Mouse (Mus musculus) hindbrain, embryonic 16.5 days (tissue): ENCODE results near the gene Nrp2. TPM values are rescaled to one million over a fixed set of nuclear protein-coding genes. Genes with fewer than 3 reads are reported as not detected.

ENCODE experiments used
- ATAC-seq: fragments of 200-750 bp; cut with Nextera tagmentation; 2 replicates; pipeline ENCODE4 v1.8.0; 2017; ENCODE audit warnings: moderate TSS enrichment, moderate library complexity
- H3K27ac ChIP-seq: fragments of 300-500 bp; sonication (generic); 2 replicates; pipeline ENCODE4 v1.5.1; 2014; ENCODE audit warnings: low read depth, mild to moderate bottlenecking, control low read depth, low read length, moderate library complexity
- H3K27me3 ChIP-seq: fragments of 300-500 bp; sonication (generic); replicated peaks from 2 replicates; pipeline ENCODE4 v1.6.1; 2014; ENCODE audit warnings: low read length; ENCODE audit not compliant: control insufficient read depth, insufficient read depth
- H3K36me3 ChIP-seq: fragments of 300-500 bp; sonication (generic); 2 replicates; pipeline ENCODE4 v1.6.1; 2014; ENCODE audit warnings: mild to moderate bottlenecking, low read length, moderate library complexity, mixed read lengths; ENCODE audit not compliant: control insufficient read depth, insufficient read depth
- H3K4me1 ChIP-seq: fragments of 300-500 bp; sonication (generic); 2 replicates; pipeline ENCODE4 v1.6.1; 2014; ENCODE audit warnings: low read depth, low read length; ENCODE audit not compliant: control insufficient read depth, insufficient read depth
- H3K4me2 ChIP-seq: fragments of 300-500 bp; sonication (generic); 2 replicates; pipeline ENCODE4 v1.6.1; 2014; ENCODE audit warnings: mild to moderate bottlenecking, low read length, control low read depth, moderate library complexity
- H3K4me3 ChIP-seq: fragments of 300-500 bp; sonication (generic); 2 replicates; pipeline ENCODE4 v1.5.1; 2014; ENCODE audit warnings: mild to moderate bottlenecking, low read length, control low read depth, moderate library complexity
- H3K9ac ChIP-seq: fragments of 300-500 bp; sonication (generic); 2 replicates; pipeline ENCODE4 v1.6.1; 2014; ENCODE audit warnings: low read depth, mild to moderate bottlenecking, control low read depth, low read length, moderate library complexity
- H3K9me3 ChIP-seq: fragments of 300-500 bp; sonication (generic); 2 replicates; pipeline ENCODE4 v1.6.1; 2014; ENCODE audit warnings: mild to moderate bottlenecking, low read length, moderate library complexity; ENCODE audit not compliant: control insufficient read depth
- WGBS: fragments of 180-500 bp; shearing (Covaris S2); extraction: QIAGEN DNeasy Blood & Tissue Kit; methylation state at CpG from one replicate; pipeline ENCODE4 v1.1.7; 2014; 5-methylcytosine and 5-hydroxymethylcytosine counted together
- polyA plus RNA-seq: library from polyadenylated mRNA; unstranded; fragments of >200 nt; fragmentation: Nextera tagmentation; extraction: Ambion mirVana; gene quantifications from 2 replicates; pipeline ENCODE4 v1.2.1, GENCODE M21; 2015

Gene Nrp2
- polyA plus RNA-seq, 1 experiment from 2014 or later: 22.7 TPM

DNA sequence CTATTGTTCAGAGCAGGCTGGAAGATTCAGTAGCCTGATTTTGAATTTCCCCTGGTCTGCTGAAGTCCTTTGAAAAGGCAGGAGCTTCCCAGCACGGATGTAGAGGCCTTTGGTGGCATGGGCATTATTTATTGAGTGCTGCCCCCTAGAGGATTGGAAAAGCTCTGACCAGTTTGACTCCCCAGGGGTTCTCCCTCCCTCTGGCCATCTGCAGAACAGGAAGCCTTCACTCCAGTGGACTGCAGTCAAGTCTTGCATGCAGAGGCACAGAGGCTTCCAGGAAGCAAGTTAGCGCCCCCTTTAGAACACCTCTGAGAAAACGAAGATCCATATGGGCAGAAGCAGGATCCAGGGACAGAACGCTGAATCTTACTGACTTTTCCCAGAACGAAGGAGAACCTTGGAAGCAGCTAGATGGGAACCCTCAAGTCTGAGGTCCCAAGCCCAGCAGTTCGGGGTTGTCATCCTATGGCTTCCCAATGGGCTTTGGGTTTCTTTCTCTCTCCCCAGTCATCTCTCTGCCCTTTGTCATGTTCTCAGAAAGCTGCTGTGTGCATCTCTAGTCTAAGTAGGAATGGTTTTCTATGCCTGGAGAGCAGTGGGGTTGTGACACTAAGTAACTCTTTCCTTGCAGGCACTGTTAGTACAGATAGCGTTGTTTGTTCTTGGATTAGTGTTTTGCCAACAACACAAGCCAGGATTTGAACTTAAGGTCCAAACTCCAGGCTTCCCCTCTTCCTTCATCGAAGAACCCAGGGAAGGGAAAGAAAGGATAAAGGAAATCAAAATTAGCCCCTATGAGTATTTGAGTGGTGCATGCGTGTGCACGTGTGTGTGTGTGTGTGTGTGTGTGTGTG lies 1.8 kb upstream of the Nrp2 start:
- Histone ChIP-seq H3K27me3 (no peaks in the 10 kb centered on the region; the same call in 1 of the 2 replicates), H3K9ac (no peak overlapping the region), H3K4me2 (no peak overlapping the region), H3K27ac (no peak overlapping the region), H3K4me3 (no peak overlapping the region), H3K36me3 (no peaks in the 10 kb centered on the region), H3K9me3 (no peaks in the 10 kb centered on the region), H3K4me1 (peaks cover 11% of the 10 kb centered on the region; the same call in 1 of the 2 replicates)
- WGBS: 35% methylated on average over 10 of the region's 10 CpGs
- no peak for ATAC-seq

DNA sequence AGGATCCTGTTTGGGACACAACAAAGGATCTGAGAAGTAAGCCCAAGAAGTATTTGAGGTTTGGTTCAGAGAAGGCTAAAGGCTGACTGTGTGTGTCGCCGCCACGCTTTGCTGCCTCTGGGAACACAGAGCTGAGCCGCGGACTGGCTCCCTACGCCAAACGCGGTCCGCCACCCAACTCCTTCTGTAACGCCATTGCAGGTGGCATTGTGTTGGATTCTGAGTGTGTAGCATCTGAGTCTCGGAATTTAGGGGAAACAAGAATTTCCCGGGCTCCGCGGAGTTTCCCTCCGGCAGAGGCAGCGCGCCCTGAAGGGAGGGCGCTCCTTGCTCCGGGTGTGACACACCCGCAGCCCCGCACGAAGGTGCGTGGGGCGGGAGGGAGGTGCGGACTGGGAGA lies 342 bp upstream of the Nrp2 start:
- no peaks in the 10 kb centered on the region for H3K36me3 ChIP-seq
- peak overlapping the region; percentile 86 for H3K27ac ChIP-seq
- H3K9ac ChIP-seq: peak overlapping the region; percentile 88
- WGBS: under 1% methylated on average over 25 of the region's 25 CpGs
- ATAC-seq: 0 out of 2 replicates have a peak, but pooled peaks have one; percentile 0
- H3K4me3 ChIP-seq: peak overlapping the region; percentile 65
- peak overlapping the region; percentile 98 for H3K4me2 ChIP-seq
- H3K4me1 ChIP-seq: peaks cover 15% of the 10 kb centered on the region
- no peaks in the 10 kb centered on the region; the same call in 1 of the 2 replicates for H3K27me3 ChIP-seq
- no peaks in the 10 kb centered on the region for H3K9me3 ChIP-seq

DNA sequence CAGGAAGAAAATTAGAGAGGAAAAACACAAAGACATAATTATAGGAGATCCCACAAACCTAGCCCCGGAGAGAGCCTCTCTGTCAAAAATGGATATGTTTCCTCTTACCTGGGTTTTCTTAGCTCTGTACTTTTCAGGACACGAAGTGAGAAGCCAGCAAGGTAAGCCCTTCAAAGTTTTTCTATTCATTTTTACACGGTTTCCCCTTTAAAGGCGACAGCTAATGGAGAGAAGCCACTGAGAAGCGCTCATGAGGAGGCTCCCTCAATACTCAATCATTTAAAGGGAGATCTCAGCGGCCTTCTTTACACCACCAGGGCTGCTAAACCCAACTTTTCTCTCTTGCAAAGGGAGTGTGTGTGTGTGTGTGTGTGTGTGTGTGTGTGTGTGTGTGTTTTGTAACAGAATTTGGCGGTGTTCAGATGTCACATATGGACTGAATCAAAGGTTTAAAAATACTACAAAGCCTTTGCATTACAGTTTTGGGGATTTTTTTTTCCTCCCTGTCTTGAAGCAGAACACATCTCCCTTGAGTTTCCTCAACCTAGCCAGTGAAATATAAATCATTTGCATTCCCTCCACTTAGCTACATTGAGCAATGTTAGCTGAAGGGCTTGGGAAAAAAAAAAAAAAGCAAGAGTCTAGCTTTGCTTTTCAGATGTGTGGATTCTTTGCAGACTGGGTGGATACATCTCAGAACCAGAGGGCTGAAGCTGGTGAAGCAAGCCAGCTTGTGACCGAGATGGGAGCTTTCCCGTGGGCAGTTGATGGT lies 1.2 kb downstream of the Nrp2 start:
- H3K4me1 ChIP-seq: peaks cover 26% of the 10 kb centered on the region
- WGBS: 3% methylated on average over 9 of the region's 9 CpGs
- H3K9me3 ChIP-seq: no peaks in the 10 kb centered on the region
- no peak for ATAC-seq
- H3K4me2 ChIP-seq: peak overlapping the region; percentile 98
- H3K27ac ChIP-seq: peak overlapping the region; percentile 86
- H3K9ac ChIP-seq: peak overlapping the region; percentile 88
- H3K27me3 ChIP-seq: no peaks in the 10 kb centered on the region; the same call in 1 of the 2 replicates
- H3K4me3 ChIP-seq: peak overlapping the region; percentile 65
- H3K36me3 ChIP-seq: no peaks in the 10 kb centered on the region

DNA sequence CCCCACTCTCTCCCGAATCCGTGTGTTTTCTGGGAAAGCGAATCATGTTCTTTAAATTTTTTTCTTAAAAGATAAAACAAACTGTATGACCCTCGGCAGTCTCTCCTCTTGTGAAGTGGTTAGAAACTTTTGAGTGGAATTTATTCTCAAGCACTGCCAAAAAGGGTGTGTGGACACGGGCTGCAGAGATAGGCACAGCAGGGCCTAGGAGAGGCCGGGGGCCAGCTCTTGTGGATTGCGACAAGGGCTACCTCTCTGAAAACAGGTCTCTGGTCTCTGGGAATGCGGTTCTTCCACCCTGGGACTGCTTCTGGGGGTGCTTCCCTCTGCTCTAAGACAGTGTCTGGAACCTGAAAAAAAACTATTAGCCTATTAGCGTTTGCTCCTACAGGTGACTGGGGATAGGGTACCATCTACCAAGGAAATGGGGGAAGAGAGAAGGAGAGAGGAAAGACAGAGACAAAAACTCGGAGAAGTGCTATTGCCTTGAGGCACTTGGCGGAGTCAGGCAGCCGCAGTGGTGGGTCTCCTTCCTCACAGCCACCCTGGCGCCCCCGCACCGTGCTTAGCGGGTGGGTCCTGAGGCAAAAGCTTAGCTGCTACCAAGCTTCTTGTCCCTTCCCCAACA lies 1.9 kb downstream of the Nrp2 start:
- H3K36me3 ChIP-seq: no peaks in the 10 kb centered on the region
- peak overlapping the region; percentile 88 for H3K9ac ChIP-seq
- WGBS: 6% methylated on average over 16 of the region's 16 CpGs
- H3K4me2 ChIP-seq: peak overlapping the region; percentile 98
- peaks cover 28% of the 10 kb centered on the region for H3K4me1 ChIP-seq
- H3K27ac ChIP-seq: peak overlapping the region; percentile 86
- no peaks in the 10 kb centered on the region; the same call in 1 of the 2 replicates for H3K27me3 ChIP-seq
- H3K4me3 ChIP-seq: peak overlapping the region; percentile 65
- ATAC-seq: no peak
- no peaks in the 10 kb centered on the region for H3K9me3 ChIP-seq

DNA sequence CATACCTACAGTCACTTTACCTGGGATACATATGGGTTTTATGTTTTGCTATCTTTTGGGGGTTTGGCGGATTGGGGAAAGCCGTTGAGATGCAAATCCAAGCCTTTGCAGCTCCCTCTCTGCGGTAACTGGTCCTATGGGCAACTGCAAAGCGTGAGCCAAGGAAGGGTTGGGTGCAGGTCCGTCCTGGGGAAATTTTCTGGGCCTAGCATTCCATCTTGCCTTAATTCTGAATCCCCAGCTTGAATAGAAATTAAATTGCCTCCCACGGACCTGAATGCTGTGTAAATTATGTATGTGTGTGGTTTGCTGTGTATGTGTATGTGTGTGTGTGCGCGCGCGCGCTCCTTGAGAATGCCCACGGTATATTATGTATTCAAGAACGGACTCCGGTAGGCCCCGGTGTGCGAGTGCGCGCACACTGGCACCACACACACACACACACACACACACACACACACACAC lies 2.5 kb downstream of the Nrp2 start:
- H3K9me3 ChIP-seq: no peaks in the 10 kb centered on the region
- H3K27ac ChIP-seq: peak overlapping the region; percentile 86
- peak; percentile 13 for ATAC-seq
- H3K9ac ChIP-seq: peak overlapping the region; percentile 88
- peak overlapping the region; percentile 65 for H3K4me3 ChIP-seq
- H3K4me2 ChIP-seq: peak overlapping the region; percentile 98
- H3K27me3 ChIP-seq: no peaks in the 10 kb centered on the region; the same call in 1 of the 2 replicates
- WGBS: 1% methylated on average over 17 of the region's 18 CpGs
- H3K4me1 ChIP-seq: peaks cover 32% of the 10 kb centered on the region
- no peaks in the 10 kb centered on the region for H3K36me3 ChIP-seq

DNA sequence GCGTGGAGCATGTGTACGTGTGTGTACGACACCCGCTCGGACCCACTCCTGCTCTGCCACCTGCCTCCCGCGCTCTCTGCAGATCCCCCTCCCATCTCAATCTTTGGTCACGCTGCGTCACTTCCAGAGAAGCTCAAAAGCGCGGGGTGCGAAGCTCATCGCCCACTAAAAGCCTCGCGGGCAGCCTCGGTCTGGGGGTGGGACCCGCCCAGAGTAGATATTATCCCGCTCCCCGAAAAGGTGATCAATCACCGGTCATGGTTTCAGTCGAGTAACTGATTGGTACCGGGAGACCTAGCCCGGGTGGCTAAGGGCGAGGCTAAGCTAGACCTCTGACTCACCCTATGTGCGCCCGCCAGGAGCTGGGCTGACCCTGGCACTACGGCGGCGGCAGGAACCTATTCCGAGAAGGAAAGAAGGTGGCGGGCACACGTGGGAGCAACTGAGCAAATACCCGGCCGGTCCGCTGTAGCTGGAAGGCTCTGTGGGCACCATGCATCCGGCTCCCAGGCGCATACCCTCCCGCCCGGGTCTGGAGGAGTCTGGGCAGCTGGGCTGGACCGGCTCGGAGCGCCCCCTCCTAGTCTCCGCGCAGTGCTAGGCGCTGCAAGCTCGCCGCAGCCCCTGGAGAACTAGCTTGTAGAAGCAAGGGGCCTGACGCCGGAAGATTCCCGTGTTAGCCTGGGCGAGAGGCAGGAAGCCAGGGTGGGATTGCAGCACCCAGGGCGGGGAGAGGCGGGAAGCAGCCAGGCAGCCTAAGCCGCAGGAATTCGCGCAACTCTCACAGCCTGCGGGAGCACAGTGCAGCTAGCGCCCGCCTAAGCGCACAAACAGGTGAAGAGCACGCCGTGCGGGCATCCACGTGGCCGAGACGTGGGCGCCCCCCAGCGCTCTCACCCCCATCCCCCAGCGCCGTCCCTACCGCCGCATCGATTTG lies 3.3 kb downstream of the Nrp2 start:
- peak; percentile 62 for ATAC-seq
- Histone ChIP-seq H3K36me3 (no peaks in the 10 kb centered on the region), H3K4me1 (peaks cover 32% of the 10 kb centered on the region), H3K4me2 (peak overlapping the region; percentile 98), H3K4me3 (peak overlapping the region; percentile 65), H3K9ac (peak overlapping the region; percentile 88), H3K27ac (peak overlapping the region; percentile 86), H3K27me3 (no peaks in the 10 kb centered on the region; the same call in 1 of the 2 replicates), H3K9me3 (no peaks in the 10 kb centered on the region)
- WGBS: under 1% methylated on average over 68 of the region's 73 CpGs

DNA sequence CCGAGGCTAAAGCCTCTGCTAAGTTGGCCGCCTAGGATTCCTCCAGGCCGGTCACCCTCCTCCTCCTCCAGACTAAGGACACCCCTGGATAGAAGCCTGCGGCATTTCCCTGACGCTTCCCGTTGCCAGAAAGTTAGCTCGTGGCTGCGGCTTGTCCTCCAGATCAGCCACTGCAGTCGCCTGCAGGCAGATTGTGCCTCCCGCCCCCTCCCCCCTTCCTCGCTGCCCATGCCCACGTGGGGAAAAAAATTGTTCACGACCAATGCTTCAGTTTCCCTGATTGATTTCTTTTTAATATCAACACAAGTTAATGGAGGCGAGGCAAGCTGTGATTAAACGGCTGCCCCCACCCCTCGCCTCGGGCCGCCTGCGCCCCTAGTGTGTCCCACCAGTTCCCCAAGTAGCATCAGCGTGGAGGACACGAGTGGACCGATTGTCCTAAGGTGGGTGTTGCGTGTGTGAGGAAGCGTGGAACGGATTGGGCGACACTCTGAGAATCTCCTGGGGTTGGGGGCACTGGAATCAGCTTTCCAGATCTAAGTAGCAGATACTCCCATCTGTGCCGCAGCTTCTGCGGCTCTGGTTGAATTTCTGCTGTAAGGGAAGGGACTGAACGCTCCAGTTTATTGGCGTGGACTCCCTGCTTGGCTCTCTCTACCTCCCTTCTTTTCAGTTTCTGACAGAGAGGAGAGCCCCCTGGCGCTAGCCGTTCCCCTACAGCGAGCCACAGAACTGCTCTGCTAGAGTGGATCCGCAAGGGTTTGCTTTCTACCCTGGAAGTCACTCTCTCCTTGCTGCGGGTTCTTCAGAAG lies 4.2 kb downstream of the Nrp2 start:
- Histone ChIP-seq H3K9ac (peak overlapping the region; percentile 88), H3K4me3 (peak overlapping the region; percentile 65), H3K36me3 (no peaks in the 10 kb centered on the region), H3K4me1 (peaks cover 30% of the 10 kb centered on the region), H3K9me3 (no peaks in the 10 kb centered on the region), H3K27me3 (no peaks in the 10 kb centered on the region; the same call in 1 of the 2 replicates), H3K4me2 (peak overlapping the region; percentile 98), H3K27ac (peak overlapping the region; percentile 86)
- ATAC-seq: no peak; the same call in 1 of the 2 replicates
- under 1% methylated on average over 35 of the region's 35 CpGs for WGBS
